Mouse (Mus musculus) 3T3-L1 (cell line): Measurements from ENCODE around the gene Pttg1.
A peak's percentile ranks its signal among the peaks of the same experiment; 100 is the strongest.

Experiments
- DNase-seq: peaks from one replicate; pipeline ENCODE4 v3.0.0-alpha.2; 2015; ENCODE audit warnings: low read depth, low spot score

Pttg1 gene

DNA sequence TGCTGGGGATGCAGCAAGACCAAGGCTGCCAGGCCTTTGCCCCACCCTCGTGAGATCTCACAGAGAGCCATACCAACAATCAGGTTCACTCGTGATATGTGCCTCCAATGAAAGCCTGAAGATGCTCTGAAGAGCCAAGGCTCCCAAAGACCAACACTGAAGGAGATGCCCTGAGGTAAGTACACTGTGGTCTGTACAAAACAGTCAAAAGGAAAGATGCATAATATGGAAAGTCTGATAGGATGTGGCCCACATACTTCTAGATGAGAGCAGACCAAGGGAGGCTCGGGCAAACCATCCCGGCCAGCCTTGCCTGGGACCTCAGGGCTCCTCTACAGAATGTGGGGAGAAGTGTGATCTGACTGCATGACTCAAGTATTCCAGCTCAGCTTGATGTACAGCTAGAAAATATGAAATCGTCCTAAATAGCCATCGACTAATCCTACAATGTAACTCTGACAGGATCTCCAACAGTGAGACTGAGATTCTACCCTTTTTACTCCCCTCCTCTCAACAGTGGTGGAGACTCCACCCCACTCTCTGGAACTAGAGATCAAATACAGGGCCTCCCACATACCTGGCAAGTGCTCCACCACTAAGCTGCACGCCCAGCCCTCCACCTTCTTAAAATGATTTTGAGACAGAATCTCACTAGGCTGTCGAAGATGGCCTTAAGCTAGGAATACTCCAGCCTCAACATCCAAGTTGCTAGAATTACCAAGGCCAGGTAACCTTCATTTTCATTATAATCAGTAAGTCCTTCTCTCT is 48.8 kb downstream of the Pttg1 start:
- DNase-seq = no peak

- no peak for DNase-seq
These were observed 49.5 kb downstream of the Pttg1 start for GRCm38 (mm10) chr11:43376598-43376997.

GRCm38 (mm10) chr11:43374956-43375355 is 51.1 kb downstream of the Pttg1 start:
- DNase-seq = no peak

- peak; percentile 5 for DNase-seq
These were observed 52.7 kb downstream of the Pttg1 start for GRCm38 (mm10) chr11:43373367-43373766.

- DNase-seq = no peak
These were observed 54.2 kb downstream of the Pttg1 start for GRCm38 (mm10) chr11:43371807-43372206.
